ENCODE assay signal across 8 mouse cellular contexts in the genomic region with DNA sequence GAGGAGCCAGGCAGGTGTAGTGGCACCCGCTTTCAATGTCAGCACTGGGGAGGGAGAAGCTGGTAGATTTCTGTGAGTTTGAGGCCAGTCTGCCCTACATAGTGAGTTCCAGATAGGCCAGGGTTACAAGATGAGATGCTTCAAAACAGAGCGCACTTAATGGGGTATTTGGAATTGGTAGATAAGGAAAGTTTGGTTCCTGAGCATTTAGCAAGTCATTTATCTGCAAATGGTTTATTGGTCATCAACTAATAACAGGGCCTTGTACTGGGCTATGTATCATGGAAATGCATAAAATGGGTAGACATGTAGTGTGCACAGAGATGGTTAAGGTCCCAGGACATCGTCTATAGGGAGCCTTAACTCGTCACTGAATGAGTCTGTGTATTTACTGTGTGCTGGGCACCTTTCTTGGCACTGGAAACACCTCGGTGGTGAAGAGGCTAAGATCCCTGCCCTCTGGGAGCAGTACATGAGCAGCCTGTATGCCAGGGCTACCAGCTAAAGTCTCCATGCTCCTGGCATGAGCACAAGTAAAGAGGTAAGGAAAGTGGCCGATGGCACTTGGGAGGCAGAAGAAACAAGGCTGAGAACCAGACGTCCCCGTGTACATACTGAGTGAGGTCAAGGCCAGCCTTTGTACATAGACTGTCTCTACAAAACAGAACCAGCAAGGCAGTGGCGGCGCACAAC. TPM values are rescaled to one million over a fixed set of nuclear protein-coding genes. Genes with fewer than 3 reads are reported as not detected.
DNase-seq lines count a peak whose midpoint lies in the region; ATAC-seq and TF ChIP-seq lines count a peak whose summit lies in the region.

No protein-coding gene starts in this region.

- no peaks in the 10 kb centered on the region for H3K27me3 ChIP-seq in heart, embryonic 13.5 days (replicated peaks)
- no peaks in the 10 kb centered on the region for H3K27me3 ChIP-seq in MEL (ENCODE audit: control insufficient read depth in 1 of 2, insufficient read depth in 2 of 2, low read length in 2 of 2)
- peaks cover 5% of the 10 kb centered on the region; the same call in 1 of the 2 replicates for H3K27me3 ChIP-seq in hindbrain, embryonic 10.5 days (ENCODE audit: insufficient read depth, poor library complexity, severe bottlenecking)
- H3K27me3 ChIP-seq in midbrain, embryonic 10.5 days (ENCODE audit: low read depth, poor library complexity, severe bottlenecking): no peaks in the 10 kb centered on the region

- no peak for TF ChIP-seq POLR2A in MEL (IDR thresholded peaks at IDR 0.05; ENCODE audit: control insufficient read depth in 1 of 2, insufficient read depth in 1 of 2, low read depth in 1 of 2, low read length in 2 of 2, poor library complexity in 1 of 2)

- no peaks in the 10 kb centered on the region for H3K9me3 ChIP-seq in heart, embryonic 13.5 days
- no peaks in the 10 kb centered on the region for H3K9me3 ChIP-seq in MEL (replicated peaks; ENCODE audit: insufficient read depth, low read length)
- H3K9me3 ChIP-seq in hindbrain, embryonic 10.5 days: no peaks in the 10 kb centered on the region
- no peaks in the 10 kb centered on the region for H3K9me3 ChIP-seq in midbrain, embryonic 10.5 days (replicated peaks)

- 79% methylated on average over 10 of the region's 10 CpGs for whole genome bisulfite sequencing in heart, embryonic 13.5 days
- WGBS in hindbrain, embryonic 10.5 days: 87% methylated on average over 10 of the region's 10 CpGs
- 89% methylated on average over 10 of the region's 10 CpGs for WGBS in midbrain, embryonic 10.5 days

- no peak for TF ChIP-seq CTCF in MEL (IDR thresholded peaks at IDR 0.05 in 2 of 3, conservative IDR thresholded peaks at IDR 0.05 in 1 of 3; ENCODE audit: control insufficient read depth in 1 of 3, insufficient read depth in 1 of 3, low read depth in 2 of 3, low read length in 3 of 3, poor library complexity in 1 of 3, severe bottlenecking in 1 of 3)

- ATAC-seq in heart, embryonic 13.5 days (ENCODE audit: extremely low read depth, insufficient number of reproducible peaks, low FRiP score, low TSS enrichment): no peak

- peak overlapping the region; percentile 85 for H3K9ac ChIP-seq in heart, embryonic 13.5 days
- peak overlapping the region; percentile 85 for H3K9ac ChIP-seq in MEL (ENCODE audit: control insufficient read depth, low read depth, low read length, poor library complexity, severe bottlenecking)

- peaks cover 43% of the 10 kb centered on the region for H3K36me3 ChIP-seq in heart, embryonic 13.5 days
- peaks cover 0 to 20% of the 10 kb centered on the region in 2 experiments; a peak in 3 of 4 replicates for H3K36me3 ChIP-seq in MEL (ENCODE audit: control insufficient read depth in 1 of 2, insufficient read depth in 2 of 2, low read length in 2 of 2)
- peaks cover 47% of the 10 kb centered on the region for H3K36me3 ChIP-seq in hindbrain, embryonic 10.5 days
- H3K36me3 ChIP-seq in midbrain, embryonic 10.5 days: peaks cover 43% of the 10 kb centered on the region

- no peak for TF ChIP-seq RAD21 in MEL (IDR thresholded peaks at IDR 0.05; ENCODE audit: low read depth, low read length)

- H3K27ac ChIP-seq in heart, embryonic 13.5 days (replicated peaks): 0 out of 2 replicates have a peak overlapping the region, but pooled peaks have one; percentile 88
- peak overlapping the region; percentile 67 for H3K27ac ChIP-seq in MEL (ENCODE audit: control insufficient read depth, low read depth, low read length)
- peak overlapping the region; percentile 97; the same call in 1 of the 2 replicates for H3K27ac ChIP-seq in hindbrain, embryonic 10.5 days
- peak overlapping the region; percentile 90 for H3K27ac ChIP-seq in midbrain, embryonic 10.5 days (replicated peaks)

- peaks cover 27% of the 10 kb centered on the region for H3K4me1 ChIP-seq in heart, embryonic 13.5 days
- H3K4me1 ChIP-seq in MEL (ENCODE audit: control insufficient read depth in 1 of 2, insufficient read depth in 2 of 2, low read length in 2 of 2): peaks cover 0 to 19% of the 10 kb centered on the region in 2 experiments; a peak in 3 of 4 replicates
- H3K4me1 ChIP-seq in hindbrain, embryonic 10.5 days (replicated peaks): peaks cover 50% of the 10 kb centered on the region
- peaks cover 55% of the 10 kb centered on the region for H3K4me1 ChIP-seq in midbrain, embryonic 10.5 days

- H3K79me2 ChIP-seq in MEL (ENCODE audit: control insufficient read depth, insufficient read depth, low read length, poor library complexity): peaks cover 37% of the 10 kb centered on the region

- peak in 1 of 2 experiments; percentile 51; a peak in 3 of 4 replicates for TF ChIP-seq EP300 in MEL (IDR thresholded peaks at IDR 0.05; ENCODE audit: low read depth in 1 of 2, low read length in 2 of 2)

- no peak for DNase-seq in heart, adult 9 months (ENCODE audit: low spot score in 2 of 2)
- DNase-seq in MEL (ENCODE audit: low read depth, low spot score): peak; percentile 37
- DNase-seq in hindbrain, embryonic 10.5 days (ENCODE audit: low spot score): no peak
- DNase-seq in midbrain, embryonic 10.5 days (ENCODE audit: low spot score): no peak
- no peak for DNase-seq in retina, embryonic 14.5 days (ENCODE audit: low spot score)
- DNase-seq in left cerebral cortex, adult 9 months (ENCODE audit: low spot score in 2 of 2): no peak
- no peak for DNase-seq in urinary bladder, postnatal 4 days (ENCODE audit: low spot score in 2 of 2)

- H3K4me2 ChIP-seq in heart, embryonic 13.5 days: peak overlapping the region; percentile 81

- H3K4me3 ChIP-seq in heart, embryonic 13.5 days: peak overlapping the region; percentile 83
- peak overlapping the region; percentile 87 to 90 for H3K4me3 ChIP-seq in MEL (ENCODE audit: control insufficient read depth in 1 of 2, insufficient read depth in 1 of 2, low read depth in 2 of 2, low read length in 2 of 2)
- peak overlapping the region; percentile 80 for H3K4me3 ChIP-seq in hindbrain, embryonic 10.5 days
- peak overlapping the region; percentile 81 for H3K4me3 ChIP-seq in midbrain, embryonic 10.5 days

TF ChIP-seq in MEL, 35 proteins besides CTCF, POLR2A, EP300 and RAD21:
- TF ChIP-seq ZC3H11A (IDR thresholded peaks at IDR 0.05; ENCODE audit: low read depth, low read length) (no peak), ZKSCAN1 (IDR thresholded peaks at IDR 0.05; ENCODE audit: low read depth, low read length) (no peak), GATA1 (IDR thresholded peaks at IDR 0.05; ENCODE audit: low read depth, low read length) (0 out of 2 replicates have a peak, but pooled peaks have one; percentile 21)

RNA-seq across cellular contexts. Expression of a gene that starts 1.2 kb away (rescaled TPM):
- polyA plus RNA-seq in heart, embryonic 13.5 days (2015; fragmentation: Nextera tagmentation; extraction: Ambion mirVana): 2.1 TPM in 2 replicates
- total RNA-seq in MEL (2012; rRNA removed): 8.4 and 9.5 TPM in 2 replicates
- 10 to 100 TPM in 1 of 2 experiments, not detected in 1; 14.8 TPM for polyA plus RNA-seq in MEL (2012; ENCODE audit: insufficient read depth in 1 of 2, insufficient read length in 2 of 2, low read depth in 1 of 2, low replicate concordance in 2 of 2, missing spikeins in 1 of 2)
- 2.5 and 3.0 TPM in 2 replicates for polyA plus RNA-seq in hindbrain, embryonic 10.5 days (2016; fragmentation: Nextera tagmentation; extraction: Ambion mirVana)
- polyA plus RNA-seq in midbrain, embryonic 10.5 days (2016; fragmentation: Nextera tagmentation; extraction: Ambion mirVana): 2.7 and 2.8 TPM in 2 replicates

RNA-seq across cellular contexts. Expression of a gene that starts 2.0 kb away (rescaled TPM):
- polyA plus RNA-seq in heart, embryonic 13.5 days (2015; fragmentation: Nextera tagmentation; extraction: Ambion mirVana): 5.3 and 6.6 TPM in 2 replicates
- total RNA-seq in MEL (2012; rRNA removed): 25.2 and 28.2 TPM in 2 replicates
- polyA plus RNA-seq in MEL (2012; ENCODE audit: insufficient read depth in 1 of 2, insufficient read length in 2 of 2, low read depth in 1 of 2, low replicate concordance in 2 of 2, missing spikeins in 1 of 2): 10 to 100 TPM in 1 of 2 experiments, not detected in 1; 36.6 TPM
- polyA plus RNA-seq in hindbrain, embryonic 10.5 days (2016; fragmentation: Nextera tagmentation; extraction: Ambion mirVana): 10.2 and 11.2 TPM in 2 replicates
- polyA plus RNA-seq in midbrain, embryonic 10.5 days (2016; fragmentation: Nextera tagmentation; extraction: Ambion mirVana): 8.4 TPM in 2 replicates

RNA-seq across cellular contexts. Expression of a gene that starts 15.2 kb away (rescaled TPM):
- 7.8 and 8.2 TPM in 2 replicates for polyA plus RNA-seq in heart, embryonic 13.5 days (2015; fragmentation: Nextera tagmentation; extraction: Ambion mirVana)
- 59.8 and 61.5 TPM in 2 replicates for total RNA-seq in MEL (2012; rRNA removed)
- polyA plus RNA-seq in MEL (2012; ENCODE audit: insufficient read depth in 1 of 2, insufficient read length in 2 of 2, low read depth in 1 of 2, low replicate concordance in 2 of 2, missing spikeins in 1 of 2): 100 to 1,000 TPM in 1 of 2 experiments, 10 to 100 TPM in 1; 86.6 to 149 TPM
- polyA plus RNA-seq in hindbrain, embryonic 10.5 days (2016; fragmentation: Nextera tagmentation; extraction: Ambion mirVana): 11.6 and 12.5 TPM in 2 replicates
- 9.3 and 10.5 TPM in 2 replicates for polyA plus RNA-seq in midbrain, embryonic 10.5 days (2016; fragmentation: Nextera tagmentation; extraction: Ambion mirVana)

RNA-seq across cellular contexts. Expression of a gene that starts 28.1 kb away (rescaled TPM):
- polyA plus RNA-seq in heart, embryonic 13.5 days (2015; fragmentation: Nextera tagmentation; extraction: Ambion mirVana): 11.2 and 14.3 TPM in 2 replicates
- total RNA-seq in MEL (2012; rRNA removed): 18.4 and 24.6 TPM in 2 replicates
- 10 to 100 TPM in 1 of 2 experiments, not detected in 1; 33.2 TPM for polyA plus RNA-seq in MEL (2012; ENCODE audit: insufficient read depth in 1 of 2, insufficient read length in 2 of 2, low read depth in 1 of 2, low replicate concordance in 2 of 2, missing spikeins in 1 of 2)
- 8.0 and 8.6 TPM in 2 replicates for polyA plus RNA-seq in hindbrain, embryonic 10.5 days (2016; fragmentation: Nextera tagmentation; extraction: Ambion mirVana)
- 6.9 and 7.3 TPM in 2 replicates for polyA plus RNA-seq in midbrain, embryonic 10.5 days (2016; fragmentation: Nextera tagmentation; extraction: Ambion mirVana)

RNA-seq across cellular contexts. Expression of a gene that starts 42.9 kb away (rescaled TPM):
- polyA plus RNA-seq in heart, embryonic 13.5 days (2015; fragmentation: Nextera tagmentation; extraction: Ambion mirVana): 0.43 and 0.51 TPM in 2 replicates
- 0.73 and 0.75 TPM in 2 replicates for total RNA-seq in MEL (2012; rRNA removed)
- 1 to 10 TPM in 1 of 2 experiments, not detected in 1; 6.4 TPM for polyA plus RNA-seq in MEL (2012; ENCODE audit: insufficient read depth in 1 of 2, insufficient read length in 2 of 2, low read depth in 1 of 2, low replicate concordance in 2 of 2, missing spikeins in 1 of 2)
- polyA plus RNA-seq in hindbrain, embryonic 10.5 days (2016; fragmentation: Nextera tagmentation; extraction: Ambion mirVana): 19.3 and 41.0 TPM in 2 replicates
- 13.6 and 26.5 TPM in 2 replicates for polyA plus RNA-seq in midbrain, embryonic 10.5 days (2016; fragmentation: Nextera tagmentation; extraction: Ambion mirVana)
